Mouse (Mus musculus) left cerebral cortex, postnatal 10 days (tissue): ENCODE measurements at regions not wholly inside any gene's neighbourhood (a gene's known extent, or its start where the extent isn't known, plus 50 kb on each side); places are given as distances from the start of the nearest gene placed in this dataset.
"Not testable (repeated sequence)": the region's sequence is repeated elsewhere in the genome, so short reads cannot be mapped to it uniquely, and the experiment has no call there.

Experiments used
- DNase-seq, 2 experiments: peaks; one replicate each; pipeline ENCODE4 v3.0.0; 2021 to 2022; ENCODE audit warnings: low spot score in 2 of 2, mixed read lengths in 1 of 2; ENCODE audit errors: extremely low spot score in 1 of 2
- intact Hi-C: fragments of 180-260 bp; cut with DNase I; formaldehyde crosslinking; loops from one replicate; pipeline ENCODE4 v1.15.1; 2025

GRCm38 (mm10) chr13:104549016-104549415 lies 243.3 kb upstream of the Srek1ip1 start:
- intact Hi-C loops, result no loop called here
- DNase-seq, result no peak

- intact Hi-C loops, result no loop called here
- DNase-seq, result no peak
Measured at GRCm38 (mm10) chr13:104553329-104553728, 239.0 kb upstream of the Srek1ip1 start.

GRCm38 (mm10) chr13:104556609-104557008 lies 235.7 kb upstream of the Srek1ip1 start:
- DNase-seq, intact Hi-C loops: not testable (repeated sequence)

GRCm38 (mm10) chr13:104559876-104560275 lies 232.4 kb upstream of the Srek1ip1 start:
- intact Hi-C loops, result no loop called here
- DNase-seq, result no peak

GRCm38 (mm10) chr13:104560500-104561114 lies 231.7 kb upstream of the Srek1ip1 start:
- intact Hi-C loops, result no loop called here
- DNase-seq, result peak in 1 of 2 experiments; percentile 7

- no peak for DNase-seq
- intact Hi-C loops, result no loop called here
Measured at GRCm38 (mm10) chr13:104562536-104562935, 229.7 kb upstream of the Srek1ip1 start.

- intact Hi-C loops, result no loop called here
- no peak for DNase-seq
Measured at GRCm38 (mm10) chr13:104563019-104563418, 229.3 kb upstream of the Srek1ip1 start.

GRCm38 (mm10) chr13:104563889-104564288 lies 228.4 kb upstream of the Srek1ip1 start:
- DNase-seq, result no peak

GRCm38 (mm10) chr13:104569765-104570164 lies 222.5 kb upstream of the Srek1ip1 start:
- intact Hi-C loops, result no loop called here
- DNase-seq, result no peak

More at GRCm38 (mm10) chr13:104563889-104564288, 228.4 kb upstream of the Srek1ip1 start:
- intact Hi-C loops, result no loop called here

GRCm38 (mm10) chr13:104572236-104572635 lies 220.0 kb upstream of the Srek1ip1 start:
- intact Hi-C loops, result no loop called here
- DNase-seq, result no peak

GRCm38 (mm10) chr13:104574396-104574795 lies 217.9 kb upstream of the Srek1ip1 start:
- intact Hi-C loops, result no loop called here

GRCm38 (mm10) chr13:104576188-104576789 lies 216.0 kb upstream of the Srek1ip1 start:
- no peak for DNase-seq
- intact Hi-C loops, result no loop called here

More at GRCm38 (mm10) chr13:104574396-104574795, 217.9 kb upstream of the Srek1ip1 start:
- no peak for DNase-seq

GRCm38 (mm10) chr13:104577856-104578255 lies 214.4 kb upstream of the Srek1ip1 start:
- intact Hi-C loops, result no loop called here

GRCm38 (mm10) chr13:104580686-104581350 lies 211.5 kb upstream of the Srek1ip1 start:
- DNase-seq, result no peak
- intact Hi-C loops, result no loop called here

More at GRCm38 (mm10) chr13:104577856-104578255, 214.4 kb upstream of the Srek1ip1 start:
- DNase-seq, result no peak
